Mouse (Mus musculus): ENCODE data around the gene Gm45213.

Gm45213 gene

DNA sequence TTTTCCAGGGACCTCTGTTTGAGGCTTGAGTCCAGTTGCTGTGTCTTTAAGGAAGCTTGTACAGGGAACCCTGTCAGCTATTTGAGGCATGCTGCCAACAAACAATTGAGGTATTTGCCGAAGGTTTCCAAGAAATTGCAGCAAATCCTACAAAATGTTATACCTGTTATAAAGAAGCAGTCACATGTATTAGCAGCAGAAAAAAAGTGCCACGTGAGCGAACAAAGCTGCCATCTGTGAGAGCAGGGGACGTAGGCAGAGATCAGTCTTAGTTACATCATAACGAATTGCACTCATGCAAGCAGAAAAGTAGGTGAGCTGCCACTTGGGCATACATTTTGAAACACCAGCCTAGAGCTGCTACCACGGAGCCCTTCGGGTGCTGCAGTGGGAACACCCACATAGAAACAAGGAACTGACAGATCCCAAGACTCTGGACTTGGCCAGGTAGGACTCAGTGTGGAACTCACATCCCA, 63.2 kb downstream of the Gm45213 start:
- DNase-seq (ENCODE audit: low spot score) = no peak

DNA sequence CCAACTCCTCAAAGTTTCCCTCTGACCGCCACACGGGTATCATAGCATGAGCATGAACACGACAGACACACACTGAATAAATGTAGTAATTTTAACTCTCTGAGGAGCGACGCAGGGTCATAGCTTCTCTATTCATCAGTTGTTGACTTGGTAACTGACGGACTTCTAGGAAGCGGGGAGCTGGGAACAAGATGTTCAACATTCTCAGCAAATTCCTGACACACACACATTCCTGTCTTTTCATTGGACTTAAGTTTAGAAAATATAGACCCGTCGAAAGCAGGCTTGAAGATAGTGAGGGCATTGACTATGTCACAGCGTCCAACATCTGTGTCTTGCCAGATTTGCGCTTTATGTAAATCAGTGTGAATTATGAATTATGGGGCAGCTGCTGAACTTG, 63.8 kb downstream of the Gm45213 start:
- DNase-seq (ENCODE audit: low spot score) = no peak

DNA sequence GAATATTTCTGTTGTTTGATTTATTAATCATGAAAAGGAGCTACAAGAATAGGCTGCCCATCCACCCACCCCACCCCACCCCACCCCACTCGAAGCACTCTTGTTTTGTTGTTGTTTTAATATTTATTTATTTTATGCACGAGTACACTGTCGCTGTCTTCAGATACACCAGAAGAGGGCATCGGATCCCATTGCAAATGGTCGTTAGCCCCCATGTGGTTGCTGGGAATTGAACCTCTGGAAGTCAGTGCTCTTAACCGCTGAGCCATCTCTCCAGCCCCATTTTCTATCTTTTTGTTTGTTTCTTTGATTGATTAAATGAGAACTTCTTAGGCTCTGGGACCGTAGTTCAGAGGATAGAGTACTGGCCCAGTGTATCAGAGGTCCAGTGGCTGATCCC, 64.5 kb downstream of the Gm45213 start:
- DNase-seq (ENCODE audit: low spot score) = no peak

DNA sequence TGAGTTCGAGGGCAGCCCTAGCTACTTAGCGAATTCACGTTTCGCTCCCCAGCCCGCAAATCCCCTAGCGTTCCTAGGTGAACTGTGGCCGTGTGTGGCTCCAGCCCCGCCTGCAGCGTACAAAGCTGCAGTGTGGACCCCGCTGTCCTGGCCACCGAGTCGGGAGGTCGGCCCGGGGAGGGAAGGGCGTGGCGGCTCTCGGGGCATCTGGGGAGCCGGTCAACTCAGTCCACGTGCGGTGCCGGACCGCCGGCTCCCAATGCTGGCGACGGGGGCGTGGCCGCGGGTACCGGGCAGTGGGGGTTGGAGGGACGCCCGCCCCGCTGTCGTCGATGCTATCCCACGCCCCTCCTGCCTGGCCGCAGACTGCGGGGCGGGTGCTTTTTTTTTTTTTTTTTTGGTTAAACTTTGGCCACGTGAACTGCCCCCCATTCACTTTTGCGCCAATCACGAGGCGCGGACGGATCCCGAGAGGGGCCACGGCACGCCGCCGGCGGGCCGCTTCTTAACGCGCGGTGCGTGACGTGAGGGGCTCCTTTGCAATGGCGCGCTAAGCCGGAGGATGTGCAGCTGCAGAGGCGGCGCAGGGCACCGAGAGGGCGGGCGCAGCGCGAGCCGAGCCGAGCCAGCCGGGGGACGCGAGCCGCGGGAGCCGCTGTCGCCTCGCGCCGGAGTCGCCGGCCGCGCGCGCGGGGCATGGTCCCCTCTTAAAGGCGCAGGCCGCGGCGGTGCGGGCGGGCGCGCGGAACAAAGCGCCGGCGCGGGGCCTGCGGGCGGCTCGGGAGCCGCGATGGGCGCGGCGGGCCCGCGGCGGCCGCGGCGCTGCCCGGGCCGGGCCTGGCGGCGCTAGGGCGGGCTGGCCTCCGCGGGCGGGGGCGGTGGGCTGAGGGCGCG, 65.8 kb downstream of the Gm45213 start, which contains the start of gene Chsy1:
TSS of gene Chsy1 (plus strand) at position 555 of the 894 bp plus-strand sequence.
- DNase-seq (ENCODE audit: low spot score) = peak; percentile 91

DNA sequence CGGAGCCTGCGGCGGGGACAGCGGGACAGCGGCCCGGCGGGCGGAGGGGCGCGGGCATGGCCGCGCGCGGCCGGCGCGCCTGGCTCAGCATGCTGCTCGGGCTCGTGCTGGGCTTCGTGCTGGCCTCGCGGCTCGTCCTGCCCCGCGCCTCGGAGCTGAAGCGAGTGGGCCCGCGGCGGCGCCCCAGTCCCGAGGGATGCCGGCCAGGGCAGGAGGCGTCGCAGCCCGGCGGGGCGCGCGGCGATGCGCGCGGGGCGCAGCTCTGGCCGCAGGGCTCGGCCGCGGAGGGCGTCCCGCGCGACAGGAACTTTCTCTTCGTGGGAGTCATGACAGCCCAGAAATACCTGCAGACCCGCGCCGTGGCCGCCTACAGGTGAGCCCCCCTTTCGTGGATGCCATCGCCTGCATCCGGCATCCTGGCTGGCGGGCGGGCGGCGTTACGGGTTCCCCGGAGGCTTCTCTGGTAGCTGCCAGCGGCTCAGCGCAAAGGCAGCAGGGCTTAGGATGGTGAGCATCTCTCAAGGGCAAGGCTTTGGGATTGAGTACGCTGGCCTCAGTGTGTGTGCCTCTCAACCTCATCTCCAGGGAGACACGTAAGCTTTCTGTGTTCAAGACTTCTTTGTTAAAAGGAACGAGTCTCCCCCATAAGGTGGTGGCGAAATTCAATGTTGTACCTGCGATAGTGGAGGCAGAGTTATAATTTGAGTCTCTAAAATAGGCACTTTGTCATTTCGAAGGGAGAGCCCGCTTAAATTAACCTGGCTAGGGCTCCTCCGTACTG, 66.6 kb downstream of the Gm45213 start:
- peak; percentile 62 for DNase-seq (ENCODE audit: low spot score)

DNA sequence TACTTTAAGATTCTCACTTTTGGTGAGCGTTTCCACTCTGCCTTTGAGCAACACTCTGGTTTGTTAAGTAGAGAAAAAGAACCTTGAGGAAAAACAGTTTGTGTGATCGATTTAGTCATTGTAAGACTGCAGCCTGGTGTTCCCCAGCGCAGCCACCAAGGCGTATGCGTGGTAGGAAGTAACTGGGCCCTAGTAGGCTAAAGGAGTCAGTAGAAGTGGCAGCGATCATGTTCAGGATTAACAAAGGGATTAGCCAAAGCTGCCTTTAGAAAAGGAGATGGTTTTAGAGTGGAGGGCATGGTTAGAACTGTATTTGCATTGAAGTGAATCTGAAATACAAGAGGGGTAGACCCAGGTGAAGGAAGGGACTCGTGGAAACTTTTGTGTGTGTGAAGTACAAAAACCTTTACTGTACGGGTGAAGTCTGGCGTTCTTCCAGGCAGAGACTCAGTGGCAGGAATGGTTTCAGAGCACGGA, 67.3 kb downstream of the Gm45213 start:
- no peak for DNase-seq (ENCODE audit: low spot score)

DNA sequence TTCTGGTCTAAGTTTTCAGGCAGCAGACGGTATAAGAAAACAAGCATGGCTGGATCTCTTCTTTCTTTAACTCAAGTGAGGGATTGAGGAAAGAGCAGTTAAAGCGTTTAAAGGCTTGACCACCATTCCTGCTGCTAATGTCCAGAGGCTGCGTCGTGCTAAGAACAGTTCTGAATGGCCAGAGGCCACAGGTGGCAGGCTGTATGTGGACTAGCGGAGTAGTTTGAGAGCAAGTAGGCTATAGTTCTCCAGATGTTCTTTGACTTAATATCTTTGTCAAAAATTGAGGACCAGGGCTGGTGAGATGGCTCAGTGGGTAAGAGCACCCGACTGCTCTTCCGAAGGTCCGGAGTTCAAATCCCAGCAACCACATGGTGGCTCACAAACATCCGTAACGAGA, 67.8 kb downstream of the Gm45213 start:
- no peak for DNase-seq (ENCODE audit: low spot score)

All from testis, postnatal 10 days (tissue).